Mouse (Mus musculus) adrenal gland, adult 8-10 months (tissue): ENCODE data around the gene Runx1. TPM values are rescaled to one million over a fixed set of nuclear protein-coding genes. Genes with fewer than 3 reads are reported as not detected.

Source experiments
- DNase-seq: peaks from one replicate; pipeline ENCODE4 v3.0.0; 2022
- total RNA-seq, 4 experiments: library from RNA; stranded (reverse); gene quantifications; 2 replicates each; pipeline ENCODE4 v1.2.4; 2022

Runx1 gene
- total RNA-seq, 4 experiments from 2014 or later: 4.1 to 7.8 (median 5.3) TPM

DNA sequence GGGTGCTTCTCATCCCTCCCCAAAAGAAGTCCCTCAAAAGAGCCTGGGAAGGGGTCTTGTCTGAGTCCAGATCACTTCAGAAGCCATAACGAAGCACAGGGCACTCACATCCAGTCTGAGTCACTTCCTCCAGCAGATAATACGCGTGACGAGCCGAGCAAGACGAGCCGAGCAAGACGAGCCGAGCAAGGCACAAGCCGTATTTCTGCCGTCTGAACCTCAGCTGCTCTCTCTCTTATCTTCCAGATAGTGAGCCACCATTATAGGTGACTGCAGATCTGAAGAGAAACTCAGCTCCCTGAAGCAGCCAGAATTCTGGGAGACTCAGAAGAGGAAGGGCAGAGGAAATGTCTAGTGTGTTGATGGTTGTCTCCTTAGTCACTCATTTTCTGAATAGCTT lies 273.1 kb downstream of the Runx1 start:
- DNase-seq: no peak

DNA sequence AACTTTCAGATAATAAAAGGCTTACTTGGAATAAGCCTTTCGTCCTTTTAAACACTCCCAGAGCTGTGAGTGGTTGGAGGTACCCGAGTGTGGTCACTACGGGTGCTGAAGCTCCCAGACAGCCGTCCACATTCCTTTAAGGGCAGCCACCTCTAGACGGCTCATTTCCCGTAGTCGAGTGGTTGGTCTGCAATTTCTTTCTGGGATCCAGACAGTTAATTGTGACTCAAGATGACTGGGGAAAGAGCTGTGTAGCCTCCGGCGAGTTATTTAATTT lies 273.9 kb downstream of the Runx1 start:
- DNase-seq: no peak
